Mouse (Mus musculus) forebrain, embryonic 14.5 days (tissue): ENCODE measurements around the gene Csf3r. TPM values are rescaled to one million over a fixed set of nuclear protein-coding genes. Genes with fewer than 3 reads are reported as not detected.
A peak's percentile ranks its signal among the peaks of the same experiment; 100 is the strongest.

Experiments used
- ATAC-seq: fragments of 200-750 bp; cut with Nextera tagmentation; 2 replicates; pipeline ENCODE4 v1.8.0; 2017; ENCODE audit warnings: mild to moderate bottlenecking, moderate library complexity
- DNase-seq: peaks from one replicate; pipeline ENCODE4 v3.0.0-alpha.2; 2015; ENCODE audit warnings: low spot score
- H3K27ac ChIP-seq: fragments of 300-500 bp; sonication (generic); 2 replicates; pipeline ENCODE4 v1.5.1; 2014; ENCODE audit warnings: low read depth, mild to moderate bottlenecking, control low read depth, low read length, moderate library complexity
- H3K27me3 ChIP-seq: fragments of 300-500 bp; sonication (generic); replicated peaks from 2 replicates; pipeline ENCODE4 v1.6.1; 2014; ENCODE audit warnings: low read length, control low read depth, mixed read lengths; ENCODE audit not compliant: control insufficient read depth, insufficient read depth
- H3K36me3 ChIP-seq: fragments of 300-500 bp; sonication (generic); 2 replicates; pipeline ENCODE4 v1.6.1; 2014; ENCODE audit warnings: low read length, control low read depth; ENCODE audit not compliant: control insufficient read depth, insufficient read depth
- H3K4me1 ChIP-seq: fragments of 300-500 bp; sonication (generic); 2 replicates; pipeline ENCODE4 v1.6.1; 2014; ENCODE audit warnings: antibody characterized with exemption, low read length, control low read depth; ENCODE audit not compliant: control insufficient read depth, insufficient read depth
- H3K4me2 ChIP-seq: fragments of 300-500 bp; sonication (generic); 2 replicates; pipeline ENCODE4 v1.6.1; 2014; ENCODE audit warnings: mild to moderate bottlenecking, control low read depth, low read length
- H3K4me3 ChIP-seq: fragments of 300-500 bp; sonication (generic); 2 replicates; pipeline ENCODE4 v1.5.1; 2014; ENCODE audit warnings: low read depth, low read length, control low read depth
- H3K9ac ChIP-seq: fragments of 300-500 bp; sonication (generic); 2 replicates; pipeline ENCODE4 v1.6.1; 2014; ENCODE audit warnings: mild to moderate bottlenecking, low read length, control low read depth, moderate library complexity
- H3K9me3 ChIP-seq: fragments of 300-500 bp; sonication (generic); replicated peaks from 2 replicates; pipeline ENCODE4 v1.6.1; 2016; ENCODE audit warnings: low read length, control low read depth, mixed read lengths; ENCODE audit not compliant: control insufficient read depth
- WGBS: fragments of 180-500 bp; shearing (Covaris S2); extraction: QIAGEN DNeasy Blood & Tissue Kit; methylation state at CpG from one replicate; pipeline ENCODE4 v1.1.7; 2014; 5-methylcytosine and 5-hydroxymethylcytosine counted together
- polyA plus RNA-seq: library from polyadenylated mRNA; unstranded; fragments of >200 nt; fragmentation: Nextera tagmentation; extraction: Ambion mirVana; gene quantifications from 2 replicates; pipeline ENCODE4 v1.2.1, GENCODE M21; 2014

Csf3r gene
- polyA plus RNA-seq, 1 experiment from 2014 or later, result 0.48 TPM

- no peak for DNase-seq
- H3K36me3 ChIP-seq, result no peaks in the 10 kb centered on the region
- H3K9me3 ChIP-seq, result no peaks in the 10 kb centered on the region
- no peaks in the 10 kb centered on the region for H3K27me3 ChIP-seq
- ATAC-seq, result no peak
- H3K4me3 ChIP-seq, result no peak overlapping the region
- H3K27ac ChIP-seq, result no peak overlapping the region
- no peak overlapping the region for H3K9ac ChIP-seq
- no peak overlapping the region for H3K4me2 ChIP-seq
- H3K4me1 ChIP-seq, result no peaks in the 10 kb centered on the region
- 81% methylated on average over 7 of the region's 7 CpGs for whole genome bisulfite sequencing
Measured at GRCm38 (mm10) chr4:126065241-126065640, 40.9 kb downstream of the Csf3r start.

GRCm38 (mm10) chr4:126067401-126068077, 43.2 kb downstream of the Csf3r start:
- no peaks in the 10 kb centered on the region for H3K9me3 ChIP-seq
- DNase-seq (peak; percentile 71), ATAC-seq (peak; percentile 62; the same call in 1 of the 2 replicates)
- H3K9ac ChIP-seq, result no peak overlapping the region
- H3K27me3 ChIP-seq, result no peaks in the 10 kb centered on the region
- no peak overlapping the region for H3K4me3 ChIP-seq
- no peaks in the 10 kb centered on the region for H3K4me1 ChIP-seq
- H3K36me3 ChIP-seq, result no peaks in the 10 kb centered on the region
- H3K4me2 ChIP-seq, result 0 out of 2 replicates have a peak overlapping the region, but pooled peaks have one; percentile 9
- 59% methylated on average over 15 of the region's 15 CpGs for WGBS
- H3K27ac ChIP-seq, result peak overlapping the region; percentile 48

- Histone ChIP-seq H3K36me3 (no peaks in the 10 kb centered on the region), H3K9ac (no peak overlapping the region), H3K9me3 (no peaks in the 10 kb centered on the region), H3K4me3 (no peak overlapping the region), H3K4me1 (no peaks in the 10 kb centered on the region), H3K27ac (no peak overlapping the region), H3K27me3 (no peaks in the 10 kb centered on the region), H3K4me2 (no peak overlapping the region)
- DNase-seq (no peak), ATAC-seq (no peak)
- WGBS, result 89% methylated on average over 6 of the region's 6 CpGs
Measured at GRCm38 (mm10) chr4:126068842-126069241, 44.5 kb downstream of the Csf3r start.

- no peak overlapping the region for H3K4me3 ChIP-seq
- H3K27me3 ChIP-seq, result no peaks in the 10 kb centered on the region
- H3K9ac ChIP-seq, result no peak overlapping the region
- no peaks in the 10 kb centered on the region for H3K9me3 ChIP-seq
- no peaks in the 10 kb centered on the region for H3K4me1 ChIP-seq
- H3K4me2 ChIP-seq, result no peak overlapping the region
- 81% methylated on average over 6 of the region's 6 CpGs for WGBS
- no peak for DNase-seq
- peaks cover 17% of the 10 kb centered on the region; the same call in 1 of the 2 replicates for H3K36me3 ChIP-seq
- no peak overlapping the region for H3K27ac ChIP-seq
- ATAC-seq, result no peak
Measured at GRCm38 (mm10) chr4:126077833-126078232, 53.5 kb downstream of the Csf3r start.

GRCm38 (mm10) chr4:126079266-126079665, 54.9 kb downstream of the Csf3r start:
- H3K27me3 ChIP-seq, result no peaks in the 10 kb centered on the region
- ATAC-seq, result no peak
- 91% methylated on average over 4 of the region's 4 CpGs for WGBS
- H3K4me1 ChIP-seq, result no peaks in the 10 kb centered on the region
- no peak overlapping the region for H3K4me2 ChIP-seq
- H3K9ac ChIP-seq, result no peak overlapping the region
- H3K36me3 ChIP-seq, result peaks cover 30% of the 10 kb centered on the region; the same call in 1 of the 2 replicates
- no peak for DNase-seq
- no peak overlapping the region for H3K27ac ChIP-seq
- no peak overlapping the region for H3K4me3 ChIP-seq
- no peaks in the 10 kb centered on the region for H3K9me3 ChIP-seq

- Histone ChIP-seq H3K27ac (no peak overlapping the region), H3K27me3 (no peaks in the 10 kb centered on the region), H3K9ac (no peak overlapping the region), H3K4me2 (no peak overlapping the region), H3K36me3 (peaks cover 25% of the 10 kb centered on the region; the same call in 1 of the 2 replicates), H3K9me3 (no peaks in the 10 kb centered on the region), H3K4me3 (no peak overlapping the region), H3K4me1 (no peaks in the 10 kb centered on the region)
- no peak for ATAC-seq
- no peak for DNase-seq
- WGBS, result 97% methylated on average over 1 of the region's 1 CpGs
Measured at GRCm38 (mm10) chr4:126081601-126082000, 57.3 kb downstream of the Csf3r start.

- no peaks in the 10 kb centered on the region for H3K9me3 ChIP-seq
- H3K9ac ChIP-seq, result no peak overlapping the region
- no peak overlapping the region for H3K4me3 ChIP-seq
- H3K36me3 ChIP-seq, result peaks cover 27% of the 10 kb centered on the region; the same call in 1 of the 2 replicates
- ATAC-seq (no peak), DNase-seq (no peak)
- H3K4me2 ChIP-seq, result no peak overlapping the region
- 95% methylated on average over 9 of the region's 9 CpGs for WGBS
- no peaks in the 10 kb centered on the region for H3K4me1 ChIP-seq
- H3K27ac ChIP-seq, result no peak overlapping the region
- H3K27me3 ChIP-seq, result no peaks in the 10 kb centered on the region
Measured at GRCm38 (mm10) chr4:126083021-126083420, 58.7 kb downstream of the Csf3r start.

- no peak for ATAC-seq
- no peak overlapping the region for H3K4me2 ChIP-seq
- DNase-seq, result no peak
- no peak overlapping the region for H3K9ac ChIP-seq
- H3K27ac ChIP-seq, result no peak overlapping the region
- H3K4me1 ChIP-seq, result no peaks in the 10 kb centered on the region
- H3K27me3 ChIP-seq, result no peaks in the 10 kb centered on the region
- H3K36me3 ChIP-seq, result peaks cover 34% of the 10 kb centered on the region; the same call in 1 of the 2 replicates
- WGBS, result 73% methylated on average over 8 of the region's 8 CpGs
- H3K9me3 ChIP-seq, result no peaks in the 10 kb centered on the region
- H3K4me3 ChIP-seq, result no peak overlapping the region
Measured at GRCm38 (mm10) chr4:126084382-126084781, 60.0 kb downstream of the Csf3r start.

GRCm38 (mm10) chr4:126085996-126086576, 61.7 kb downstream of the Csf3r start:
- H3K36me3 ChIP-seq, result peaks cover 34% of the 10 kb centered on the region; the same call in 1 of the 2 replicates
- DNase-seq (peak; percentile 91), ATAC-seq (peak; percentile 84)
- H3K27ac ChIP-seq, result no peak overlapping the region
- 35% methylated on average over 7 of the region's 7 CpGs for WGBS
- H3K9ac ChIP-seq, result no peak overlapping the region
- no peaks in the 10 kb centered on the region for H3K27me3 ChIP-seq
- H3K4me2 ChIP-seq, result no peak overlapping the region
- H3K4me3 ChIP-seq, result no peak overlapping the region
- H3K4me1 ChIP-seq, result no peaks in the 10 kb centered on the region
- no peaks in the 10 kb centered on the region for H3K9me3 ChIP-seq
